Mouse (Mus musculus) gastrocnemius, postnatal 10 days (tissue): Measurements from ENCODE around the gene Cdca5. TPM values are rescaled to one million over a fixed set of nuclear protein-coding genes. Genes with fewer than 3 reads are reported as not detected.
A peak's percentile ranks its signal among the peaks of the same experiment; 100 is the strongest.

ENCODE experiments used
- DNase-seq: peaks from one replicate; pipeline ENCODE4 v3.0.0; 2021; ENCODE audit warnings: mixed read lengths
- microRNA-seq, 2 experiments: library from miRNA; unstranded; fragments of <30 nt; microRNA quantifications; one replicate each; pipeline ENCODE4 v1.2.0; 2021
- total RNA-seq, 2 experiments: library from RNA; stranded (reverse); gene quantifications; 2 replicates each; pipeline ENCODE4 v1.2.3; 2021

Cdca5 gene
- total RNA-seq, 2 experiments from 2014 or later: 3.5 to 4.1 TPM

DNA sequence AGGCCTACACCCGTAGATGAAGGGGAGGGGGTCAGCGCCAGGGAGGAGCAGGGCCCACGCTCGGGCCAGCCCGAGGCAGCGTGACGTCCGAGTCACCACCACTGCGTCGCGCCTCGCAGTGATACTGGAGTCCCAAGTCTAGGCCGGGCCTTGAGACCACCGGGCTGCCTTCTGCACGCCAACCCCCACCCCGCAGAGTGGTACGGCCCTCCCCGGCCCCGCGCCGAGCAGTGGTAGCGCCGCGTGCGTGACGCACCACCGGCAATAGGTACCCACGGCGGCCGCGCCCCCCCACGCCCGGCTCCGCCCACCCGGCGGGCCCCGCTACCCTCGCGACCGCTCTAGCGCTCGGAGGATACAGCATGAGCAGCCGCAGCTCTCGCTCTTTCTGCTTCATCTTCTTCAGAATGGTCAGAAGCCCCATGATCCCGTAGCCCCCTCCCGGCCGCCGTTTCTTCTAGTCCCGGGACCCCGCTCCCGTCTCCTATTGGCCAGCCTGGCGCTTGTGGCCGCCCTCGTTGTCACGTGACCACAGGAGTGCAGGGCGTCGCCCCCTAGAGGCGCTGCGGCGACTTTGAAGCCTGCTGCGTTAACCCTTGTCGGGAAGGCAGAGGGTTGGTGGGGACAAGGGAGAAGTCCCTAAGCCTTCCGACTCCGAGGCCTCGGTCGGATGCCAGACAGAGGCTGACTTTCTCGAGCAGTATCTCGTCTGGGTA lies 56.1 kb downstream of the Cdca5 start, which contains the start of gene Batf2:
Gene Batf2, plus strand, starts transcription at position 306 of the 716 bp plus-strand sequence.
- peak; percentile 89 for DNase-seq

DNA sequence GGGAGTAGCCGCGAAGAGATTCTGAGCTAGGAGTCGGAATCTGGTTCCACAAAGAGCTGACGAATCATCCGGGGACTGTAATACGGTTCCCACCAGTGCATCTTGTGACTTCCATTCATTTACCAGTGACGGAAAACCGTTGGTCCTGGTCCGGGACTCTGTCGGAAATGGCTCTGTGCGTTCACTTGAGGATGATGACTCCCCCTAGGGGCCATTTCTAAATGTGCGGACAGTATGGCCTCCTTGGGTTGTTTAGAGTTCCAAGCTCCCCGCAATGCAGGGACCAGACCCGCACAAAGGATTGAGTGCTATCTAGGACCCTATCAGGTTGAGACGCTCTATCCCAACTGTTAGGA lies 56.6 kb downstream of the Cdca5 start, which contains the start of gene Arl2:
Gene Arl2, minus strand, starts transcription at position 155 of the 356 bp plus-strand sequence.
- peak; percentile 66 for DNase-seq

Small RNAs within 50 kb of the gene (microRNA-seq; reads per million reads assigned to microRNA genes)
- gene Mir6988: 0.64 to 0.75 reads per million in 2 experiments

Other genes with a start within 250 kb of the Cdca5 start
- 10 to 100 TPM in 1 of 2 experiments, 1 to 10 TPM in 1; 7.4 to 10.3 TPM for gene Frmd8, start 209.7 kb upstream of the Cdca5 start, total RNA-seq
- gene Slc25a45, start 207.2 kb upstream of the Cdca5 start, total RNA-seq: 1 to 10 TPM; 2.6 to 3.5 TPM
- under 1 TPM; 0.82 to 0.95 TPM for gene Tigd3, start 190.8 kb upstream of the Cdca5 start, total RNA-seq
- gene Dpf2, start 172.0 kb upstream of the Cdca5 start, total RNA-seq: 10 to 100 TPM; 86.8 to 90.9 TPM
- 10 to 100 TPM; 16.6 to 20.9 TPM for gene Cdc42ep2, start 160.2 kb upstream of the Cdca5 start, total RNA-seq
- 10 to 100 TPM; 13.7 to 18.7 TPM for gene Pola2, start 120.8 kb upstream of the Cdca5 start, total RNA-seq
- not detected for gene Slc22a20, start 98.8 kb upstream of the Cdca5 start, total RNA-seq
- gene Capn1, start 69.1 kb upstream of the Cdca5 start, total RNA-seq: 10 to 100 TPM; 78.1 to 83.8 TPM
- gene Syvn1, start 38.4 kb upstream of the Cdca5 start, total RNA-seq: 10 to 100 TPM; 18.4 to 22.1 TPM
- gene Mrpl49, start 27.2 kb upstream of the Cdca5 start, total RNA-seq: 10 to 100 TPM; 34.1 to 36.3 TPM
- 100 to 1,000 TPM; 669 to 708 TPM for gene Fau, start 27.1 kb upstream of the Cdca5 start, total RNA-seq
- 10 to 100 TPM; 10.6 to 11.0 TPM for gene Znhit2, start 23.8 kb upstream of the Cdca5 start, total RNA-seq
- 1 to 10 TPM; 4.7 to 5.8 TPM for gene Tm7sf2, start 16.6 kb upstream of the Cdca5 start, total RNA-seq
- 10 to 100 TPM; 23.1 to 29.4 TPM for gene Vps51, start 7.8 kb upstream of the Cdca5 start, total RNA-seq
- not detected for gene Tmem262, start 5.0 kb upstream of the Cdca5 start, total RNA-seq
- gene Gm28374, start 2.7 kb upstream of the Cdca5 start, total RNA-seq: not detected
- gene Zfpl1, start within 50 bp of the Cdca5 start, total RNA-seq: 10 to 100 TPM; 18.5 to 20.1 TPM
- gene AC131692.1, start 9.4 kb downstream of the Cdca5 start, total RNA-seq: under 1 TPM in 1 of 2 experiments, not detected in 1; 0.59 TPM
- gene Naaladl1, start 20.8 kb downstream of the Cdca5 start, total RNA-seq: under 1 TPM in 1 of 2 experiments, not detected in 1; 0.09 TPM
- 10 to 100 TPM; 12.4 to 13.9 TPM for gene Sac3d1, start 33.7 kb downstream of the Cdca5 start, total RNA-seq
- gene Snx15, start 43.3 kb downstream of the Cdca5 start, total RNA-seq: 10 to 100 TPM; 12.0 to 14.6 TPM
- gene Batf2, start 56.0 kb downstream of the Cdca5 start, total RNA-seq: under 1 TPM; 0.23 to 0.41 TPM
- 10 to 100 TPM; 56.4 to 65.4 TPM for gene Arl2, start 56.6 kb downstream of the Cdca5 start, total RNA-seq
- not detected for gene Majin, start 99.4 kb downstream of the Cdca5 start, total RNA-seq
- not detected for gene Gpha2, start 141.4 kb downstream of the Cdca5 start, total RNA-seq
- 10 to 100 TPM; 24.3 to 25.4 TPM for gene Ppp2r5b, start 150.9 kb downstream of the Cdca5 start, total RNA-seq
- gene Atg2a, start 156.7 kb downstream of the Cdca5 start, total RNA-seq: 10 to 100 TPM; 13.2 to 15.0 TPM
- gene Ehd1, start 191.7 kb downstream of the Cdca5 start, total RNA-seq: 10 to 100 TPM; 54.0 to 64.8 TPM
- 1 to 10 TPM; 4.2 to 4.5 TPM for gene Cdc42bpg, start 221.5 kb downstream of the Cdca5 start, total RNA-seq
- 10 to 100 TPM; 11.3 to 12.9 TPM for gene Men1, start 250.0 kb downstream of the Cdca5 start, total RNA-seq